Mouse (Mus musculus) cerebellum, adult 8-10 months (tissue): ENCODE measurements at regions not wholly inside any gene's neighbourhood (a gene's known extent, or its start where the extent isn't known, plus 50 kb on each side); places are given as distances from the start of the nearest gene placed in this dataset.

Experiments used
- DNase-seq: peaks from one replicate; pipeline ENCODE4 v3.0.0; 2022

- DNase-seq: no peak
These were observed 385.0 kb downstream of the Kcnj2 start for GRCm38 (mm10) chr11:111450811-111451494.

GRCm38 (mm10) chr11:111460046-111460445, 394.1 kb downstream of the Kcnj2 start:
- DNase-seq: no peak

DNA sequence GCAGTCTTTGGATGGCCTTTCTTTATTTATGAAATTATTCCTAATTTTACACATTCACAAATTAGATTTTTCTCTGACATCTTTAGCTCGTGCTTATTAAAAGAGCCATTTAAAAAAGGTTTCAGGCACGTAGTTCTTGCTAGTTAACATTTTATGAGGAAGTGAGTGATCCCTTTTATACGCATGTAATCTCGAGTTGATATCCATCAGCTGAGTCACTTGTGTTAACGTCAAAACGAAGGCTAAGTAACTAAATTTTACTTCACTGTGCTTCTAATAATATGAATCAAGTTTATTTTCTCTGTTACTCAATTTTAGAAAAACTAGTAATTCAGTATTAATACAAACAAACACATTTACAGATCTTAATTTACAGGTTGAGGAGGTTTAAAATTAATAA, 419.0 kb downstream of the Kcnj2 start:
- no peak for DNase-seq

GRCm38 (mm10) chr11:111512471-111512870, 446.5 kb downstream of the Kcnj2 start:
- DNase-seq: no peak

GRCm38 (mm10) chr11:111522716-111523115, 456.8 kb downstream of the Kcnj2 start:
- DNase-seq: no peak

DNA sequence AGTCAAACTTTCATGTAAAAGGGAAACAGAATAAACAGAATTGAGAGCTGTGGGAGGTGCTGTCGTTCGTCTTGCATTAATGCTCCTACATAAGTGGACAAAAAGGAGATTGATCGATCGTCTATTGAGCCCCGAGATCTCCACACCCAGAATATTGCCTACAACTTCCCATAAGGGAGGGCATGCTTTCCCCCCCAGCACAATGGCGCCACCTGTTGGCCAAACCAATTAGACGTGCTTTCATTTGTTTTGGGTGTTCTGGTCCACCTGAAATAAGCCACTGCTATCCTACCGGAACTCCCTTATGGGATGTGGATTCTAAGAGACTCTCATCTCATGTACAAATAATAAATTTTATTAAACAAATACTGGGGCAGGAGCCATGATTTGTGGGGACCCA, 457.5 kb downstream of the Kcnj2 start:
- peak; percentile 37 for DNase-seq

- no peak for DNase-seq
These were observed 460.2 kb downstream of the Kcnj2 start for GRCm38 (mm10) chr11:111526010-111526742.

DNA sequence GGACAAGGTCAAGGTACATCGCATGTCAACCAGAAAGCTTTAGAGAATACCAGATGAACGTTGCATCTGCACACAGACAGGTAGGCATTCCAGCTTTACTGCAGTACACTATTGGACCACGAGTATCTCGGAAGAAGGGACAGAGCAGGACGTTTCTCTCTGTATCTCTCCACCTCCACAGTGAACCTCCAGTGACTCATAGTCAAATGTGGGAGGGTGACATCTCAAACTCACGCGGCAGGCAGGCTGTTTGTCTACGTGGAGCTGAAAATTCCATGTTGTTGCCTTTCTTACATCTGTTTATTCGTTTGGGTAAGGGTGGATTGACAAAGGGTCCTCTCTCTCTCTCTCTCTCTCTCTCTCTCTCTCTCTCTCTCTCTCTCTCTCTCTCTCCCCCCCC, 463.6 kb downstream of the Kcnj2 start:
- no peak for DNase-seq

GRCm38 (mm10) chr11:111530912-111531311, 464.9 kb downstream of the Kcnj2 start:
- DNase-seq: no peak

GRCm38 (mm10) chr11:111532457-111532856, 466.5 kb downstream of the Kcnj2 start:
- DNase-seq: no peak

- DNase-seq: peak; percentile 38
These were observed 470.3 kb downstream of the Kcnj2 start for GRCm38 (mm10) chr11:111536040-111536836.

DNA sequence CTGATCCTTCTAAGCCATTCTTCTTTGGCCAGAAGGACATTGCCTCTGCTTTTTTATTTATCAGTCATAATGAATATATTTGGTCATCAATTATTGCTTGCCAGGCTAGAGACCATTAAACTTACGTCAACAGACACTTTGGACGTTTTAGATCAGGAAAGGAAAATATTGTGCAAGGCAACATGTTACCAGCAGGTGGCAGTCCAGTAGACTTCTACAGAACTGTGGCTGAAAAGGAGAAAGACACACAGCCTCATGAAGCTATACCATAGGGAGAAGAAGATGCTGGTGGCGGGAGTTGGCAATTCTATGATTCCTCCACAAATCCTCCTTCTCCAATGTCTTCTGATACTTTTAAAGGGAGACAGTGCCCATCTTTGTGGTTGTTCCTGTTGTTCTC, 471.7 kb downstream of the Kcnj2 start:
- peak; percentile 47 for DNase-seq

GRCm38 (mm10) chr11:111539960-111540359, 474.0 kb downstream of the Kcnj2 start:
- no peak for DNase-seq

- no peak for DNase-seq
These were observed 479.3 kb downstream of the Kcnj2 start for GRCm38 (mm10) chr11:111545291-111545690.

DNA sequence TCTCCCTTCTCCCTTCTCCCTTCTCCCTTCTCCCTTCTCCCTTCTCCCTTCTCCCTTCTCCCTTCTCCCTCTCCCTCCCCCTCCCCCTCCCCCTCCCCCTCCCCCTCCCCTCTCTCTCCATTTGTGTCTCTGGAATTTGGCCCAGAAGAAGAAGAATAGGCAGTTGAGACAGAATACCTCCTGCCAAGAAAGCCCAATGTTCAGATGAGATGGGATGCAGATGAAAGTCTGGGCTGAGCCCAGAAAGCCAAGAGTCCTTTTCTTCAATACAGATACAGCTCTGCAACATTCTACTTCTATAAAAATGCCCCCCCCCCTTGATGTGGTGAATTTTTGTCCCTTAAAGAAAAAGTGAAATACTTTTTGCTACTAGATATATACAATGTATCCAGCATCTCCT, 489.2 kb downstream of the Kcnj2 start:
- DNase-seq: no peak

DNA sequence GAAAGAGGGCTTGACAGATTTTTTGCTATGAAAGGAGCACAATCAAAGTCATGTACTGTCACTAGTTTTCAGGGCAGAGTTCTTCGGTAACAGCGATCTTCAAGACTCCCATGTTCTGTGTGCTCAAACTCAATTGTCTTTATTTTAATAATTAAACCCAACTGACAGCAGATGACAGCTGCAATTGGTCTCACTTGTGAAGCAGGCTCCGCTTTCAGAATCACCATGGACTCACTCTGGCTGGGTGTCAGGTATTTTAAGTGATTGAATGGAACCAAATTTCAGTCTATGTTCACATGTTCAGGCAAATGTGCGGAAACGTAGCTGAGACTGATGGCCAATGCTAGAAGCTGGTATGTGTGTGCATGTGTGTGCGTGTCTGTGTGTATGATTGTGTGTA, 489.7 kb downstream of the Kcnj2 start:
- no peak for DNase-seq

DNA sequence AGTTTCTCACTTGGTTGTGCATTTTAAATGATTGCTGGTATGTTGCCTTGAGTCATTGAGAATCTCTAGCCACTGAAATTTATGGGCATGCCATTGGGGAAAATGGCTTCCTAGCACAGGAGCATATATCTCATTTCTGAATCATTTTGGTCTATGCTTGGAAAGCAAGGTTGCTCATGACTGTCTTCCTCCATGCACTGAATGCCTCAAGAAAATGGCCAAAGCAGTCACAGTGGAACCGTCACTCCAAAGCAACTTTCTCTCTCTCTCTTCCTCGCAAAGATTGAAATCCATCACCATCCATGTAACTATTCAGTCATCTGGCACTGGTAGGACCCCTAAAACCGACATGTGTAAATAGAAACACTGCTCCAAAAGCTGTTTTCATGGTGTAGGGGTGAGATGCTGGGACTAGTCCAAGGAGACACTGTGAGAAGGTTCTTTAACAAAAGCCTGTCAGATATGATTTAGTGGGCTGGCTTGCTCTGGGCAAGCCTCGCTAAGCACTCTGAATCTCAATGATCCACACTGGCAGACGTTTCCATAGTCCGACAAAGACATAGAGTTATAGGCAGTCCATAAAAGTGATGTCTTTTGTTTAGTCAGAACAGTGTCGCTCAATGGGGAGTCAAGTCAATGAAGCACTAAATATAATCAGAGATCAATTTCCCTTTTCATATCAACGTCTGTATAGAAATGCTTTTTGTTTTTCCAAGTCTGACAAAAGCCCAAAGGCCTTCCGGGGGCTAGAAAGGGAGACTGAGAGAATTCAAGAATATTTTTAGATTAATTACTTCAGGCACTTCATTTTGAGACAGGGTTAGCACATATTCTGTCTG, 492.6 kb downstream of the Kcnj2 start:
- DNase-seq: no peak

DNA sequence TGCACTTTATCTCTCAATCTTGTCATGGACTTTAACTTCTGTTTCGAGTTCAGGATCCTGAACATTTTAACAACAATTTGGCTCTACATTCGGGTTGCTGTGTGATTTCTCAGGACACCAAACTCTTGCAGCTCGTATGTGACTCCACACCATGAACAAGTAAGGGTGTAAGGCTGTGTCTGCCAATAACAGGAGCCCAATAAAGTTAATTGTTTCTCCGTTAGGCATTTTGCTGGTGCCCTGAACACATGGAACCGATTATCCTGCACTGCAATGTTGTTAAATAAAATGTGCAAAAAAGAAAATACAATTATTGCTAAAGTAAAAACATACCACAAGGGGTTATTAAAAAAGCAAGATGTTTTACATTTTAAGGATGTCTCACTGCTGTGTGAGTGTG, 497.2 kb downstream of the Kcnj2 start:
- no peak for DNase-seq

DNA sequence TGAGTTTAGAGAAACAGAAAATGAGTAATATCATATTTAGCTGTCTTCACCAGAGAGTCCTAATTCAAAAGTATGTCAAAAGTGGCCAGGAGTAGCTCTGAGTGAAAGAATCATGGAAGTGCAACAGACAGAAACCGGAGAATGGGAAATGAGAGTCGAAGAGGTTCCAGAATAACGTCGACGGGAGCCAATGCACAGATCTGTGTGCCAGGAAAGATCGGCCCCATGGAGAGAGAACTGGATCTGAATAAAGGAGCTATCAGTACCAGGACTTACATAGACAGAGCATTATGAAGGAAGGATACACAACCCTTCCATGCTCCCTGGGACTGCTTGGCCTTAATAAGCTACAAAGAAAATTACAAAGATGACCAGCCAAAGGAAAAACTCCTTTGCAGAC, 502.1 kb downstream of the Kcnj2 start:
- no peak for DNase-seq

DNA sequence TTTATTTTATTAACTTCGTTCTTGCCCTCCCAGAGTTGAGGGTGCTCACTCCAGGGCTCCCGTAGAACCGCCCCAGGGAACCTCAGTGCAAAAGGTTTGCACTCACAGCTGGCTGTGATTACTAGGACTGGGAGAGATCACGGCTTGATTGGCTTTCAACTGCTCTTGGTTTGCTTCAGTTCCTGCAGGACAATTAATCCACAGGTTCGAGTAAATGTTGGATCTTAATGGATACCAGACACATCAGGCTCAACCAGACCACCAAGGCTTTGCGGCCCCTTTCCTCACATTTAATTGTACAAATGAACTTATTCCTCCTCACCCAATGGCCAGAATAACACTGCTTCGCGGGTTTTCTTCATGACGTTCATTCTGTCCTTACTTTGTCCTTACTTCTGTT, 502.9 kb downstream of the Kcnj2 start:
- no peak for DNase-seq

DNA sequence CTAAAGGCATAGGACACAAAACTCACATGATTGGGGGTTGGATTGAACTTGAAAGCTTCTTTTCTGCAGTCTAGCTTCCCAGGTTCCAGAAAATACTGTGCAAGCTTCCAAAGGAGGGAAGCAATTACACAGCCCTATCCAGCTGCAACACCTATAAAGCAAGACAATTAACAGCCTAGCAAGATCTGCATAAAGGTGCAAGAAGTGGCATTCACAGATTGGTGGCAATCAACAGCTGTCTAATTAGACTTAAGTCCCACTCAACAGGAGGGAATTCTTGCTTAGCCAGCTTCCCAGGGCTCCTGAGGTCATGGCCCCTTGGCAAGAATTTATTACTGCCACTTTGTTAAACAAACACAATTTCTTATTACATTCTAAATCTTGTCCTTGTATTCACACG, 511.9 kb downstream of the Kcnj2 start:
- DNase-seq: no peak

DNA sequence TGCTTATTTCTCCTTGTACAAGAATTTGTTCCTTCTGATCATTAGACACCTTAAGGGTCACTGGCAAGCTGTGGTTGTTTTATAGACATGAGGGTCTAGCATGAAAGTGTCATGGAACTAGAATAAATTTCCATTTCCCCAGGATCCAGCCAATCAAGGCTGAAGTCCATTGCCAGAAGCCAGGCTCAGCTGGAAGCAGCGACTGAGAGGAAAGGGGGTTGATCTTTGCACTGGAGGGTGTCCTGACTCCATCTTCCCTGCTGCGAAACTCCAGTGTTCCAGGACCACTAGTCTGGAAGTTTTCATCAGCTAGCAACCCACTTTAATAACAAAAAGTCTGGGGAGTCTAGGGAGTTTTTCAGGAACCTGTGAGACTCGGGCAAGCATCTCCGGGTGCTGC, 517.0 kb downstream of the Kcnj2 start:
- DNase-seq: no peak

- no peak for DNase-seq
These were observed 517.6 kb downstream of the Kcnj2 start for GRCm38 (mm10) chr11:111583606-111584005.
